Mouse (Mus musculus) CD4-positive, CD25-positive, alpha-beta regulatory T cell, adult 2 months (primary cell): Measurements from ENCODE around the gene Btnl2.

Source experiments
- DNase-seq: peaks from one replicate; pipeline ENCODE4 v3.0.0-alpha.2; 2012; ENCODE audit warnings: low read depth, low spot score

Gene Btnl2

DNA sequence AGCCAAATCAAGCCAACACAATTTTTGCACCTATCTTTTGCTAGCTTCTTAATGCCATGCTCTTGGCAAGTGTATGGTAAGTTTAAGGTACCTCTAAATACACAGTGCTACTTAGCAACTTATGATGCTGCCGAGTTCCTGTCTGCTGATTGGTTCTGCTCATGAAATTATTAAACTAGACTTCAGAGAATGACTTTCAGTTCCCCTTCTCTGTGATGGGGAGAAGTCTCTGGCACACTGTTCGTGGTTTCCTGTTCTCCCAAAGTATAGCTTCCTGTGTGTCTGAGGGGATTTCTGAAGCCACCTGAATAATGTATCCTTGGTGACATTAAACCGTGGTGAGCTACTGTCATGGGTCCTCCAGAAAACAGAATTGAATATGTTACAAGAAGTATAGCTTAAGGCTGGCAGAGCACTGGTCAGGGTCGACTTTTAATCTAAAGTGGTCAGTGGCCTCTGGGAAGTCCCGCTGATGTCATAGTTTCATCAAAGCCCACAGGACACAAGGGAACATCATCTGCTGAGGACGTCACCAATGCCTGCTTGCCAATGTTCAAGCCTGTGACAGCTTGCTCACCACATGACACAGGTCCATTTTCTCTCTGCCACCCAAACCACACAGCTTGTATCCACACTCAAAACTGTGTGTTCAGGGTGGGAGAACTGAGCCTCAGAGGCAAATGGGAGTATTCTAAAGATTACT lies 6.9 kb upstream of the Btnl2 start:
- peak; percentile 87 for DNase-seq

DNA sequence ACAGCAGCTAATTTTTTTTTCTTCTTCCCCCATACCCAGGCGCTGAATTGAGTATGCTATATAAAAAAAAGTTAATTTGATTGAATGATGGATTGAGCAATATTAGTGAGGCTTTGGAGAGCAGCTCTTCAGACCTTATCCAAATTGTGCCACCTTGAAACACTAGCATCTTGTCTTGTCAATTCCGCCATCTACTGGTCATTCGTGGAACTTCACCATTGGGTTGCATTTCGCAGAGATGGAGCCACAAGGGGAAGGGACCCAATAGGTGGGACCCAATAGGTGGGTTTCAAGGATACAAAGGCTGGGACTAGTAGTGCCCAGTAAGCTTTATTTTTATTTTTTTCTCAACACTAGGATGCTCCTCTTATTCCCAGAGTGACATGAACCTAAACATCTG lies 5.2 kb upstream of the Btnl2 start:
- DNase-seq, result peak; percentile 91

DNA sequence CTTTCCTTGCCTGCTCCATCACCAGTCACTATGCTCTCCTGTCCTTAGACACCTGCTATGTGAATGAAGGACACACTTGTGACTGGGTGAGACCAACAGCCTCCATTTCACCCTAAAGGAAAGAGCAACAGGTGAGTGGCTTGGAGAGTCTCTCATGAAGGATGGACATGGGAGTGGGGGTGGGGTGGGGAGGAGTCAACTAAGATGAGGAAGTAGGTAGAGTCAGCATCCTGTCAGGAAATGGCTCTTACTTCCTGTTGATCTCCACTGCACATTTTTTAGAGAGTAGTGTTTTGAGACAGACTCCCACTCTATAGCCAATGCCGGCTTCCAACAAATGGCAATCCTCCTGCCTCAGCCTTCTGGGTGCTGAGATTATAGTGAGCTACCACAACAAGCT lies 318 bp downstream of the Btnl2 start:
- DNase-seq, result peak; percentile 63

DNA sequence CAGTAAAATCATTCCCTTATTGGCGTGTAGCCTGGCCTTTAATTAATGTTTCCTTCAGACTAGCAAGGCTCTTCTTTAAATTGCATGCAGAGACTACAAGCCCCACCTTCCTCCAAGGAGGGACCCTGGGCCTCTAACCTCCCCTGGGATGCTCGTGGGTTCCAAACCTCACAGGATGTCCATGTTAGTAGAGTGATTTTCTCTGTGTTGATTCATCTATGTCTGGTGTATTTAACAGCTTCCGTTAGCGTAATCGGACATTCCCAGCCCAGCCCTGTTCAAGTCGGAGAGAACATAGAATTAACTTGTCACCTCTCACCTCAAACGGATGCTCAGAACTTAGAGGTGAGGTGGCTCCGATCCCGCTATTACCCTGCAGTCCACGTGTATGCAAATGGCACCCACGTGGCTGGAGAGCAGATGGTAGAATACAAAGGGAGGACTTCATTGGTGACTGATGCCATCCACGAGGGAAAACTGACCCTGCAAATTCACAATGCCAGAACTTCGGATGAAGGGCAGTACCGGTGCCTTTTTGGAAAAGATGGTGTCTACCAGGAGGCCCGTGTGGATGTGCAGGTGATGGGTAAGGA lies 8.4 kb downstream of the Btnl2 start:
- DNase-seq, result no peak

DNA sequence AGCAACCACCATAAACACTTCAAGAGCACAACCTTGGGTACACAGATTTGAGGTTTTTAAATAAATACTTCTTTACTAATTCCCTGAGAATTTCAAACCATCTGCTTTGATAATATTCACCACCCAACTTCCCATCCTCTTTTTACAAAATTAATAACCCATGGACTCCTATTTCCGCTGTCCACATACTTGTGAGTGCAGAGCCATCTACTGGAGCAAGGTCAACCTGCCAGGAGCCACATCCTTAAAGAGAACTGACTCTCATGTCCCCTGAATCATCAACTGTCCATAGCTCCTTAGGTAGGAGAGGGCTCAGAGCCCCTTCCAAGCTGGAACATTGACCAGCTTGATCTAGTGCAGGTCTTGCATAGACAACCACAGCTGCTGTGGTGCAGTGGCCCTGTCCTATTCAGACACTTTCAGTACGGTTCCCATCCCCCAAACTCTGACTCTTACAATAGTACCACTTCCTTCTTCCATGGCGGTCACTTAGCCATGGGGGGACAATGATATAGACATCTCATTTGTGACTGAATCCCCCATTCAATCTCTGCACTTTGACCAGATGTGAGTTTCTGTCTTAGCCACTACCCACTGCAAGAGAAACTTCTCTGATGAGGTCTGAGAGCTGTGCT lies 9.2 kb downstream of the Btnl2 start:
- no peak for DNase-seq

DNA sequence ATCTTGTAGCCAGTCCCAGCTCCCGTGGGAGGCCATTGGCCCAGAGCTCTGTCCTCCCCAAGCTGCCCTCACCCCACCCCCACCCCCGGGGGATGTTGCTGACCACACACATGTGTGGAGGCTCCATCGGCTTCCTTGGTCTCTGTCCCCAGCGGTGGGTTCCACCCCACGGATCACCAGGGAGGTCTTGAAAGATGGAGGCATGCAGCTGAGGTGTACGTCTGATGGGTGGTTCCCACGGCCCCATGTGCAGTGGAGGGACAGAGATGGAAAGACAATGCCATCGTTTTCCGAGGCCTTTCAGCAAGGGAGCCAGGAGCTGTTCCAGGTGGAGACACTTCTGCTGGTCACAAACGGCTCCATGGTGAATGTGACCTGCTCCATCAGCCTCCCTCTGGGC lies 10.4 kb downstream of the Btnl2 start:
- no peak for DNase-seq

DNA sequence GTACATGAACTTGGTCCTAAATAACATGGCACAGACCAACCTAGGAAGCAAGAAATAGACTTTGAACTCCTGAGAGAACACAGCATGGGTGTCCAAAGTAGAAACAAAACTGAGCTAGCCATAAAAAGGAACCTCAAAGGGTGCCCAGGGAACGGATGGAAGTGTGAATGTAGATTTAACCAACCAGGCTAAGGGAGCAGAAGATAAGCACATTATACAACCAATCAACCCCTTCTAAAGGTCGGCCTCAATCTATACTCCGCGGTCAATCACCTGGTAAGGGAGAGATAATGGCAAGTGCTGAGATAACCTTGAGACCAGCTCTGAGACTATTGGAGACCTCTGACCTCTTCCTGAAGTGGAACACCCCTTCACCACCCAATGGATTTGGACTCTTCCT lies 15.9 kb downstream of the Btnl2 start:
- DNase-seq, result no peak

DNA sequence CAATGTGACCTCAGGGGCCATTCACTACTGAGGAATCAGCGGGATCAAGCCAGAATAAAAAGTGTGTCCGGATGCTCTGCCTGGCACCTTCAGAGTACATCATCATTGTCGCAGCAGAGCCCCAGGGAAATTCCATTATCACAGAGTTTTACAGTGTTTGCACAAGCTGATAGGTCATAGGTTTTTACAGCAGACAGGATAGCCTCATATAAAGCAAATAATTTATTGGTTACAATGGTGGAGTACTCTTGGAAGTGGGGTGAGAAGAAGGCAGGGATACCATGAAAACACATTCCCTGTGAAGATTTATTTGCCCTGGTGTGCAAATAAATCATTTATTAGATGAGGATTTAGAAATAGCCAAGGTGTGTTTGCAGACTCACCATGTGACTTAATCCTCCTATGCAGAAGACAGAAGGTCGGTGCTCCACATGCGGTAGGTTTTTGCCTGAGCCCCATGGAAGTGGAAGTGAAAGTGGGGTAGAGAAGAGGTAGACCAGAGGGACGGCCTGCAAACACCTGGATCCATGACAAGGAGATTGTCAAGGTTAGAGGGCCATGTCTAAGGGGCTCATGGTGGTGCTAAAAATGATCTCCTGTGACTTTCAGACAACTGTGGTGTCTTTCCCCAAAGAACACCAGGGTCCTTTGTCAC lies 18.6 kb downstream of the Btnl2 start:
- no peak for DNase-seq

DNA sequence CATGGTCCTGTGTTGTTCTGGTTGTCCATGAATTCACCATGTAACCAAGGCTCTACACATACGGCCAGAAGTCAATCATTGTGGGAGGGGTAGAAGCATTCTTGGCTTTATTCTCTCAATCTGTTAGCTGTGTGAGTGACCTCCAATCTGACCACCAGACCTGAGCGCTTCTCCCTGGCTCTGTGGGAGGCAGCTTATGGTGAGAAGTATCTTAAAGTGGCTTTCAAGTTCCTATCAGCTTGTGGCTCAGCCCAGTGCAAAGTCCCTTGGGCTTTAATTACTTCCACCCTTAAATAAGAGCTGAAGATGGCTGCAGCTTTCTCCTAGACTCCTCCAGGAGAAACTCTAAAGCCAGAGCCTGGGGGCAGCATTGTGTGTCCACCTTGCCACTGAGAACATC lies 22.2 kb downstream of the Btnl2 start, which contains the start of gene Btnl1:
Btnl1 (plus strand) TSS at position 286 of the 400 bp plus-strand sequence.
- no peak for DNase-seq

DNA sequence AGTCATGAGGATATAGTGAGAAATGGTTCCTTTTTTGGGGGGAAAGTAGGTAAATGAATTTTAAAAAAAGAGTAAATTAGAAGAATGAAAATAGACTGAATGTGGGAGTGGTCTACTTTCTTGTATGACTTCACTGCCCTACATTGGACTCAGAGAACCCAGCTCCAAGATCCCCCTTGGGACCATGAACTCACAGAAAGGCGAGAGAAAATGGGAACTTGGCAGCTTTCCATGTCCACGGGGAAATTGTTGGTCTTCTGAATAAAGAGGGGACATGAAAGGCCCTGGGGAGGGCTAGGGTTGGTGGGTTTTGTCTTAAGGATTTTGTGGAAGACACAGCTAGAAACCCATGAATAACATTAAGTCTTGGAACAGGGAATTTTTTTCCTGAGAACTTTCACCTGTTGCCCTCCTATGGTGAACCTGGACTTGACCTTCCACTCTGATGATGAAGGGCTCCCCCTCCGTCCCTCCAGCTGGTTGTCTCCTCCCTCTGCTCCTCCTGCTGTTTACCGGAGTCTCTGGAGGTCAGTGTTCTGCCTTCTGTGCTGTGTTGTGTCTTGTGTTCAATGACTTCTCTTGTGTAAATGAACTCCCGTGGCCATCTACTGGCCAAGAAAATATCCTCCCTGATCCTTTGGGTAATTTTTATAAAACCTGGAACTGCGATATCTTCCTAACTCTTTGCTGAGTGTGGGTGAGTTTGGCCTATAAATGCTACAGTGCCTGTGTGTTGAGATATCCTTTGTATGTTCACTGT lies 23.0 kb downstream of the Btnl2 start:
- no peak for DNase-seq

DNA sequence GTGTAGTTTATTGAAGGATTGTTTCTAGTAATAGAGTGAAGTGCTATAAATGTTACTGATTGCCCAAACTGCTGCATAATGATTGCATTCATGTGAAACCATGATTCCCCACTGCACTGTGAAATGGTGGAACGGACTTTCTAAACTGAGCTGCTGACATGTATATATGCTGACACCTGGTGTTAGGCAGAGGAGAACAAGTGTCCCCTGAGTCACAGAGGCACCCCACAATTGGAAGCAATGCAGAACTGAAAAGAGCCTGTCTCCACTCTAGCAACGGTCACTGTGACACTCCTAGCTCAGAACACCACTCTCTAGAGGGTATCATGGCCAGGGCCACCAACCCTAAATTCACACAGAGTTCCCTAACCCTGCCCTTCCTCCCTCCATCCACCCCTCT lies 24.1 kb downstream of the Btnl2 start:
- no peak for DNase-seq

DNA sequence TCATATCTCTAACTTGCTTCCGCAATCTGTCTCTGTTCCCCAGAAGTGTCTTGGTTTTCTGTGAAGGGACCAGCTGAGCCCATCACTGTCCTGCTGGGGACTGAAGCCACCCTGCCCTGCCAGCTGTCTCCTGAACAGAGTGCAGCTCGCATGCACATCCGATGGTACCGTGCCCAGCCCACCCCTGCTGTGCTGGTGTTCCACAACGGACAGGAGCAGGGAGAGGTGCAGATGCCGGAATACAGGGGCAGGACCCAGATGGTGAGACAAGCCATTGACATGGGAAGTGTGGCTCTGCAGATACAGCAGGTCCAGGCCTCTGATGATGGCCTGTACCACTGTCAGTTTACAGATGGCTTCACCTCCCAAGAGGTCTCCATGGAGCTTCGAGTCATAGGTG lies 24.8 kb downstream of the Btnl2 start:
- no peak for DNase-seq

DNA sequence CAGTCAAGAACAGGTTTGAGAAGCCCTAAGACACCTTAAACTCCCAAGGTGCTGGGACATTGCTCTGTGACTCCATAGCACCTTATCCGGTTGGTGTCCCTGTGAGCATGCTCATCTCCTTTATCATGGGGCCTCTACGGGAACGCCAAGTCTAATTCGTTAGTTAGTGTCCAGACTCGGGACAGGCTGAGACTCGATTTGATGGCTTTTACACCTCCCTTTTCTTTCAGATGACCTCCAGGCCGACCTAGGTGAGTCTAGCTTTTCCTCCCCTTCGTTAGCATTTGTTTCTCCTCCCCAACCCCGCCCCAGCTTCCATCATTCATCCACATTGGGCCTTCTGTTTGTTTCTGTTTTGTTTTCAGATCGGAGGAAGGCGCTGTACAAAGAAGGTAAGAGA lies 27.3 kb downstream of the Btnl2 start:
- no peak for DNase-seq

DNA sequence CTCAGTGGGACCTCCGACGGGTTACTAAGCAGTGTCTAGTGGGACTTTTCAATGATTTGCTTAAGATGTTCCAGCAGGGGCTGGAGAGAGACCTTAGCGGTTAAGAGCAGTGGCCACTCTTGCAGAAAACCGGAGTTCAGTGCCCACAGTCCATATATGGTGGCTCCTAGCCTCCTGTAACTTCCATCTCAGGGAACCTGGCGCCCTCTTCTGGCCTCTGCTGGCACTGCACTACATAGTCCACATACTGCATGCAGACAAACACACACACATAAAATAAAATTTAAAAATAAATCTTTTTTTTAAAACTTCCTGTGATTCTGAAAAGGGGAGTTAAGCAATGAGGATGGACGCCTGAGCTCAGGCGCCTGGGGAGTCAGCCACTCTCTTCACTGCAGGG lies 28.6 kb downstream of the Btnl2 start:
- DNase-seq, result peak; percentile 54

DNA sequence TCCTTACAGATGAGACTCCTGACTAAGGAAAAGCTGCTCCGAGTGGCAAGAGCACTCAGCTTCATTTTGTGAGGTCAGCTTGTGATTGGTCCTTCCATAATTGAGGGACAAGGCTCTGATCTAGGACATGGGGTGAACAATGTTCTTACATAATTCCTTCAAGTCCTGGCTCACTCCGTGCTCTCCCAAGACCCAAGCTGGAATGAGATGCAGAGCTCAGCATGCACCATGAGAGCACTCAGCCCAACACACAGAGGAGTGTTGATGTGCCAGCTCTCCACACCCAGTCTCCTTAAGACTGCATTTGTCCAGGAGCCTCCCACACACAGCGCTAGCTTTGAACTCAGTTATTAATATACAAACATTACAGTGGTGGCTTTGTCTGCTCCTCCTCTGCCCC lies 30.1 kb downstream of the Btnl2 start:
- DNase-seq, result no peak

DNA sequence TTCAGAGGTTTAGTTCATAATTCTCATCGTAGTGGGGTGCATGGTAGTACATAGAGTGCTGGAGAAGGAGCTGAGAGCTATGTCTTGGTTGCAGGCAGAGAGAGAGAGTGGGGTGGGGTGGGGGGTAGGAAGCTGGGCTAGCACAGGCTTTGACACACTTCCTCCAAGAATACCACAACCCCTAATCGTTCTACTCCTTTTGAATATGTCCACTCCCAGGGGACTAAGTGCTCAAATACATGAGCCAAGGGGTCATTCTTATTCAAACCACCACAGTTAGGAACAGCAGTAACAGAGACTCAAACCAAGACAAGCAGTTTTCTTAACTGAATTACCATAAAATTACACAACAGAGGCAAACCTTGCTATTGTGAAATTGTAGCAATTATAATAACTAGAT lies 32.0 kb downstream of the Btnl2 start:
- DNase-seq, result no peak

DNA sequence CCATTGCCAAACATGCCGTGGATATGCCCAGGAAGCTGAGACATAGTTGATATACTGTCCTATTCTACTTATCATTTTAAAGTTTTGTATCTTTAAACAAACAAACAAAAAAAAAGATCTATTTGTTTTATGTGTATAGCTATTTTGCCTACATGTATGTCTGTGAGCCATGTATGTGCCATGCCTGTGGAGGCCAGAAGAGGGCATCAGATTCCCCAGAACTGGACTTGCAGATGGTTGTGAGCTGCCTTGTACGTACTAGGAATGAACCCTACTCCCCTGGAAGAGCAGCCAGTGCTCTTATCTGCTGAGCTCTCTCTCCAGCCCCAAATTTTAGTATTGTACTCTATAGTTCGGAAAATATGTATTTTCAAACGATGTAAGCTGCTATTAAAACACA lies 33.9 kb downstream of the Btnl2 start:
- DNase-seq, result peak; percentile 73

DNA sequence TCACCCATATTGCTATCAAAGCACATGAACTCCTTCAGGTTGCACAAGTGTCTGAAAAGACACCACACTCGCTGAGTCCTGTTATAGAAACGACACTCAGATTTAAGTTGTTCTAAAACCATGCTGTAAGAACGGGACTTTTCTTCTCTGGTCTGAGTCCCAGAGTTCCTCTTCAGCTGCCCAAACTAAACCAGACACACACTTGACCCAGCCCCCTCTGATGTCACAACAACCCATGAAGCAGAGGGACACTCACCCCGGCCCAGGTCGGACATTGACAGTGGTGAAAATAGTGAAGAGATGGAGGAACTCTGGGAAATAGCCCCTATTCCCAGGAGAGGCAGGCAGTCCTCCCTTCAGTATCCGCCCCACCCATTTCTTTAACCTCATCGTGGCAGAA lies 36.9 kb downstream of the Btnl2 start:
- no peak for DNase-seq

DNA sequence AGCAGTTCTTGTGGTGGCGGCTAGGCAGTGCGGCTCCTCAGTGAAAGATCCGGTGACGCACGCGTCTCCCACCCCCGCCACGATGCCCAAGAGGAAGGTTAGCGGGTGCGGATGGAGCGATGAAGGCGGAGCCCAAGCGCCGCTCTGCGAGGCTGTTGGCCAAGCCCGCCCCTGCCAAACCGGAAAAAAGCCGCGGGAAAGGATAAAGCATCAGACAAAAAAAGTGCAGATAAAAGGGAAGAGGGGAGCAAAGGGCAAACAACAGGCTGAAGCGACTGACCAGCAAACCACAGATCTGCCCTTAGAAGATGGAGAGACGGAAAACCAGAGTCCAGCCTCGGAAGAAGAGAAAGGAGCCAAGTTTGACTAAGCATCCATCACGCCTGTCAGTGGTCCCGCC lies 37.7 kb downstream of the Btnl2 start:
- peak; percentile 66 for DNase-seq

DNA sequence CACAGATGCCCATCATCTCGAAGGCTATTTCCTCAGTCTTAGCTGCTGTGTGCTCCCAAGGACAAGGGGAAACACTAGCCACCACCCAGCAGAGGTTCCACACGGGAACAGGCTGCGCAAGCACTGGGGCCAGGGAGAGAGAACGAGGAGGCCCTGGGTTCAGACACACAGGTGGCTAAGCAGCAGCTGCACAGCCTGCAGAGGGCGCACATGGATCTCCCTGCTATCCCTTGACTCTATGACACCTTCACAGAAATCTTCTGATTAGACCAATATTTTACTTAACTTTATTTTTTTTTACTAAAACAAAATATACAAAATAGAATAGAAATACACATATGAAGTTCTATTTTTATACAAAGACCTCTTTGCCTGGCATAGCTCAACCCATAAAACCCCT lies 42.7 kb downstream of the Btnl2 start:
- DNase-seq, result peak; percentile 60

DNA sequence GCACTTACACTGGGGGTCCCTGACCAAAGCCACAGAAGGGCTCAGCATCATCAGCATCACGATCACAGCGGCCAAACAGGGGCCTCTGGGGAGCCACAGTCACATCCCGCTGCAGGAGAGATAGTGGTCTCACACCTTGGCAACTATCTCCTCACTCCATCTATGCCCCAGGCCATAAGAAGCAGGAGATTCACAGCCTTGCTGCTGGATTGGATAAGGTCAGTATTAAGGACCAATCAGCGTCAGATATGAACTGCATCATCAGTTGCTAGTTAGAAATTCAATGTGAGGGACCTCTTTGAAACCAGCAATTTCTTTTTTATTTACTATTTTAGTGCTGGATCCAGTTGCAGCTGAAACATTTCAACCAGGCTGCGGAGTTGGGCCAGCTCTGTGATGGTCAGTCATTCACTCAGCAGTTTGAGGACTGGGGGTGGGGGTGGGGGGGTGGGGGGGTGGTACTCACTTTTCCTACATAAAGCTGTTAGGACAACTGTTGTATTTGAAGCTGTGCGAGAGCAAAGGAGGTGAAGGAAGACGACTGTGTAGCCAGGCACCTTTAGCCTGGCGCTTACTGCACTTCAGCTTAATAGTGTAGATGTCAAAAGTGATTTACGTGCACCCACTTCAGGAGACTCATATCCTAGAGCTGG lies 43.6 kb downstream of the Btnl2 start:
- DNase-seq, result peak; percentile 90
